ENCODE assay signal across 8 mouse cellular contexts in the genomic region with DNA sequence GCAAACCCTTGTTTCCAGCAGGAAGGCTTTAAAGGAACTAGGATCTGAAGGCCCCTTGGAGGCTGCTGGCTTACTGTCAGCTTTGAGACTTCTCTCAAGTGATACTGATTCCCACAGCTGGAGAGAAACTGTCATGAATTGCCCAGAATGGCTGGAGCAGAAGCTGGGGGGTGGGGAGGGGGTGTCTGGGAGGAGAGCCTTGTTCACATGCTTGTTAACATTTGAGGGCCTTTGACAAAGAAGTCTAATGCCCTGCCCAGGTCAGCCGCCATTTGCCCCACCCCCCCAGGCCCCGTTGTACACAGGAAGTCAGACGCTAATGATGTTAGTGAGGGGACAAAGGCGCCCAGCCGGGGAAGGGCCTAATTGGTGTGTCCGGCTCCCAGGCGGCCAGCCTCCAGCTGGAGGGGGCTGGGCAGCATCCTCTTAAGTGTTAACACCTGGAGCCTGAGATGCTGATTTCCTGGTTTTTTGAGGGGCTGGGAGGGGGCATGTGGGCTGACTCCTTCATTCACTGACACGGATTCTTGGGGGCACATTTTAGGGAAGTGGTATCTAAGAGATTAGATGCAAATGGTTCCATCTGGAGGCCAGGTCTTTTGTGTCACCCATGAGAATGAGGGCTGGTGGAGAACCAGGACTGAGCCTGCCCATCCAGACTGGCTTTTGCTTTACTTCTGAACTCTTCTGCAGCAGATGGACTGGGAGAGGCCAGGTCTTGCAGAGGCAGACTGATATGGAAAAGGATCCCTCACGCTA. TPM values are rescaled to one million over a fixed set of nuclear protein-coding genes. Genes with fewer than 3 reads are reported as not detected.
DNase-seq lines count a peak whose midpoint lies in the region; ATAC-seq and TF ChIP-seq lines count a peak whose summit lies in the region.

No protein-coding gene starts in this region.

- H3K27me3 ChIP-seq in forebrain, embryonic 15.5 days = no peaks in the 10 kb centered on the region
- H3K27me3 ChIP-seq in hindbrain, postnatal 0 days (ENCODE audit: insufficient read depth, low read length) = no peaks in the 10 kb centered on the region
- H3K27me3 ChIP-seq in midbrain, embryonic 13.5 days = no peaks in the 10 kb centered on the region; the same call in 1 of the 2 replicates

- H3K4me1 ChIP-seq in forebrain, embryonic 15.5 days = peaks cover 30% of the 10 kb centered on the region
- H3K4me1 ChIP-seq in hindbrain, postnatal 0 days (ENCODE audit: insufficient read depth, low read length) = peaks cover 8% of the 10 kb centered on the region
- peaks cover 52% of the 10 kb centered on the region for H3K4me1 ChIP-seq in midbrain, embryonic 13.5 days (replicated peaks)

- H3K9ac ChIP-seq in forebrain, embryonic 15.5 days (replicated peaks) = no peak overlapping the region
- 0 out of 2 replicates have a peak overlapping the region, but pooled peaks have one; percentile 17 for H3K9ac ChIP-seq in hindbrain, postnatal 0 days (replicated peaks; ENCODE audit: low read length)
- H3K9ac ChIP-seq in midbrain, embryonic 13.5 days (replicated peaks) = no peak overlapping the region

- H3K9me3 ChIP-seq in forebrain, embryonic 15.5 days = no peaks in the 10 kb centered on the region
- no peaks in the 10 kb centered on the region for H3K9me3 ChIP-seq in hindbrain, postnatal 0 days (ENCODE audit: low read length)
- H3K9me3 ChIP-seq in midbrain, embryonic 13.5 days = no peaks in the 10 kb centered on the region

- intact Hi-C loops in left cerebral cortex, postnatal 36 days (cut with DNase I) = no loop called here

- H3K27ac ChIP-seq in forebrain, embryonic 15.5 days (replicated peaks) = no peak overlapping the region
- H3K27ac ChIP-seq in hindbrain, postnatal 0 days = 0 out of 2 replicates have a peak overlapping the region, but pooled peaks have one; percentile 26
- peak overlapping the region; percentile 68 for H3K27ac ChIP-seq in midbrain, embryonic 13.5 days

- TF ChIP-seq CTCF in hindbrain, postnatal 0 days (IDR thresholded peaks at IDR 0.05; ENCODE audit: low read depth) = no peak

- no peaks in the 10 kb centered on the region for H3K36me3 ChIP-seq in forebrain, embryonic 15.5 days
- no peaks in the 10 kb centered on the region for H3K36me3 ChIP-seq in hindbrain, postnatal 0 days (ENCODE audit: insufficient read depth, low read length)
- no peaks in the 10 kb centered on the region for H3K36me3 ChIP-seq in midbrain, embryonic 13.5 days

- no peak overlapping the region for H3K4me2 ChIP-seq in forebrain, embryonic 15.5 days (replicated peaks)
- H3K4me2 ChIP-seq in hindbrain, postnatal 0 days (ENCODE audit: low read depth, low read length) = no peak overlapping the region
- peak overlapping the region; percentile 19; the same call in 1 of the 2 replicates for H3K4me2 ChIP-seq in midbrain, embryonic 13.5 days (replicated peaks)

- peak; percentile 31; the same call in 1 of the 2 replicates for ATAC-seq in forebrain, embryonic 15.5 days (replicated peaks)
- 0 out of 2 replicates have a peak, but pooled peaks have one; percentile 45 for ATAC-seq in hindbrain, postnatal 0 days
- ATAC-seq in midbrain, embryonic 13.5 days = peak; percentile 73

- peak; percentile 44 for DNase-seq in gastrocnemius, postnatal 10 days
- no peak for DNase-seq in gastrocnemius, adult 8-10 months (ENCODE audit: low spot score in 2 of 2)
- DNase-seq in hindbrain, postnatal 0 days (ENCODE audit: low spot score) = peak; percentile 32
- DNase-seq in layer of hippocampus, adult 9-11 months = no peak
- no peak for DNase-seq in cerebellum, adult 11-12 months
- DNase-seq in left cerebral cortex, postnatal 36 days (ENCODE audit: low spot score in 2 of 2) = no peak

- 9% methylated on average over 9 of the region's 9 CpGs for WGBS in forebrain, embryonic 15.5 days
- WGBS in hindbrain, postnatal 0 days = 20% methylated on average over 9 of the region's 9 CpGs
- 5% methylated on average over 9 of the region's 9 CpGs for WGBS in midbrain, embryonic 13.5 days

- H3K4me3 ChIP-seq in forebrain, embryonic 15.5 days = no peak overlapping the region
- H3K4me3 ChIP-seq in hindbrain, postnatal 0 days (ENCODE audit: low read length) = no peak overlapping the region
- H3K4me3 ChIP-seq in midbrain, embryonic 13.5 days (replicated peaks) = no peak overlapping the region

RNA-seq across cellular contexts. Expression of a gene that starts 27.6 kb away (rescaled TPM):
- total RNA-seq in gastrocnemius, postnatal 10 days (2021) = 1 to 10 TPM; 6.5 to 7.1 TPM
- total RNA-seq in gastrocnemius, adult 8-10 months (2022) = 1 to 10 TPM; 1.5 to 2.4 (median 1.6) TPM
- polyA plus RNA-seq in forebrain, embryonic 15.5 days (2015; fragmentation: Nextera tagmentation; extraction: Ambion mirVana) = 1.5 and 1.8 TPM in 2 replicates
- 10.6 and 16.1 TPM in 2 replicates for total RNA-seq in hindbrain, postnatal 0 days (2014; rRNA removed)
- polyA plus RNA-seq in hindbrain, postnatal 0 days (2015; fragmentation: Nextera tagmentation; extraction: Ambion mirVana) = 2.8 and 3.1 TPM in 2 replicates
- polyA plus RNA-seq in midbrain, embryonic 13.5 days (2015; fragmentation: Nextera tagmentation; extraction: Ambion mirVana) = 2.5 and 2.8 TPM in 2 replicates
- total RNA-seq in left cerebral cortex, postnatal 36 days (2021) = 1 to 10 TPM; 2.1 to 2.3 TPM

RNA-seq across cellular contexts. Expression of a gene that starts 48.3 kb away (rescaled TPM):
- 10 to 100 TPM; 15.6 to 18.1 TPM for total RNA-seq in gastrocnemius, postnatal 10 days (2021)
- 10 to 100 TPM in 3 of 4 experiments, 1 to 10 TPM in 1; 9.4 to 30.0 (median 18.7) TPM for total RNA-seq in gastrocnemius, adult 8-10 months (2022)
- polyA plus RNA-seq in forebrain, embryonic 15.5 days (2015; fragmentation: Nextera tagmentation; extraction: Ambion mirVana) = 3.7 and 4.9 TPM in 2 replicates
- 19.8 and 21.9 TPM in 2 replicates for total RNA-seq in hindbrain, postnatal 0 days (2014; rRNA removed)
- 16.8 and 17.7 TPM in 2 replicates for polyA plus RNA-seq in hindbrain, postnatal 0 days (2015; fragmentation: Nextera tagmentation; extraction: Ambion mirVana)
- polyA plus RNA-seq in midbrain, embryonic 13.5 days (2015; fragmentation: Nextera tagmentation; extraction: Ambion mirVana) = 1.7 and 2.4 TPM in 2 replicates
- total RNA-seq in left cerebral cortex, postnatal 36 days (2021) = 10 to 100 TPM; 66.5 to 67.7 TPM

Comparison
In these comparisons a context has a peak if more than half of its experiments do, and no peak if none do; other contexts are left out.
1. DNase-seq: peak in gastrocnemius, postnatal 10 days (single experiment) and hindbrain, postnatal 0 days (single experiment); none in gastrocnemius, adult 8-10 months (0 of 2), layer of hippocampus, adult 9-11 months (single experiment), cerebellum, adult 11-12 months (single experiment) and left cerebral cortex, postnatal 36 days (0 of 2).
2. Peak in every context shown above with its lines, with median percentiles within 50 percentile points of each other: ATAC-seq.